Mouse (Mus musculus): Measurements from ENCODE around the gene Utrn. TPM values are rescaled to one million over a fixed set of nuclear protein-coding genes. Genes with fewer than 3 reads are reported as not detected.

Gene Utrn
- total RNA-seq, 2 experiments from 2014 or later = 41.5 to 42.8 TPM

GRCm38 (mm10) chr10:12812680-12813079 lies 56.5 kb downstream of the Utrn start:
- DNase-seq (ENCODE audit: extremely low spot score in 1 of 2, low spot score in 2 of 2) = no peak
- intact Hi-C loops (cut with DNase I) = no loop called here

- intact Hi-C loops (cut with DNase I) = no loop called here
- no peak for DNase-seq (ENCODE audit: extremely low spot score in 1 of 2, low spot score in 2 of 2)
These were observed 58.3 kb downstream of the Utrn start for GRCm38 (mm10) chr10:12810816-12811215.

GRCm38 (mm10) chr10:12809702-12810101 lies 59.5 kb downstream of the Utrn start:
- intact Hi-C loops (cut with DNase I) = no loop called here

GRCm38 (mm10) chr10:12808467-12808866 lies 60.7 kb downstream of the Utrn start:
- no peak for DNase-seq (ENCODE audit: extremely low spot score in 1 of 2, low spot score in 2 of 2)
- intact Hi-C loops (cut with DNase I) = no loop called here

More at GRCm38 (mm10) chr10:12809702-12810101, 59.5 kb downstream of the Utrn start:
- DNase-seq (ENCODE audit: extremely low spot score in 1 of 2, low spot score in 2 of 2) = no peak

- intact Hi-C loops (cut with DNase I) = no loop called here
- no peak for DNase-seq (ENCODE audit: extremely low spot score in 1 of 2, low spot score in 2 of 2)
These were observed 61.5 kb downstream of the Utrn start for GRCm38 (mm10) chr10:12807706-12808105.

GRCm38 (mm10) chr10:12805826-12806225 lies 63.3 kb downstream of the Utrn start:
- no peak for DNase-seq (ENCODE audit: extremely low spot score in 1 of 2, low spot score in 2 of 2)
- intact Hi-C loops (cut with DNase I) = no loop called here

GRCm38 (mm10) chr10:12803939-12804338 lies 65.2 kb downstream of the Utrn start:
- intact Hi-C loops (cut with DNase I) = no loop called here
- no peak for DNase-seq (ENCODE audit: extremely low spot score in 1 of 2, low spot score in 2 of 2)

- no peak for DNase-seq (ENCODE audit: extremely low spot score in 1 of 2, low spot score in 2 of 2)
- intact Hi-C loops (cut with DNase I) = no loop called here
These were observed 69.7 kb downstream of the Utrn start for GRCm38 (mm10) chr10:12799416-12799815.

- DNase-seq (ENCODE audit: extremely low spot score in 1 of 2, low spot score in 2 of 2) = no peak
- intact Hi-C loops (cut with DNase I) = no loop called here
These were observed 70.9 kb downstream of the Utrn start for GRCm38 (mm10) chr10:12798248-12798647.

GRCm38 (mm10) chr10:12796510-12796840 lies 72.7 kb downstream of the Utrn start:
- intact Hi-C loops (cut with DNase I) = no loop called here
- no peak for DNase-seq (ENCODE audit: extremely low spot score in 1 of 2, low spot score in 2 of 2)

- no peak for DNase-seq (ENCODE audit: extremely low spot score in 1 of 2, low spot score in 2 of 2)
- intact Hi-C loops (cut with DNase I) = no loop called here
These were observed 73.2 kb downstream of the Utrn start for GRCm38 (mm10) chr10:12795796-12796509.

- peak in 1 of 2 experiments; percentile 44 for DNase-seq (ENCODE audit: extremely low spot score in 1 of 2, low spot score in 2 of 2)
- intact Hi-C loops (cut with DNase I) = no loop called here
These were observed 77.1 kb downstream of the Utrn start for GRCm38 (mm10) chr10:12792049-12792448.

- DNase-seq (ENCODE audit: extremely low spot score in 1 of 2, low spot score in 2 of 2) = no peak
- intact Hi-C loops (cut with DNase I) = no loop called here
These were observed 78.3 kb downstream of the Utrn start for GRCm38 (mm10) chr10:12790881-12791280.

GRCm38 (mm10) chr10:12788529-12788928 lies 80.6 kb downstream of the Utrn start:
- intact Hi-C loops (cut with DNase I) = no loop called here
- DNase-seq (ENCODE audit: extremely low spot score in 1 of 2, low spot score in 2 of 2) = no peak

- intact Hi-C loops (cut with DNase I) = no loop called here
- no peak for DNase-seq (ENCODE audit: extremely low spot score in 1 of 2, low spot score in 2 of 2)
These were observed 81.2 kb downstream of the Utrn start for GRCm38 (mm10) chr10:12787965-12788364.

- intact Hi-C loops (cut with DNase I) = no loop called here
- DNase-seq (ENCODE audit: extremely low spot score in 1 of 2, low spot score in 2 of 2) = no peak
These were observed 83.9 kb downstream of the Utrn start for GRCm38 (mm10) chr10:12785299-12785698.

GRCm38 (mm10) chr10:12781381-12781907 lies 87.7 kb downstream of the Utrn start:
- intact Hi-C loops (cut with DNase I) = no loop called here
- no peak for DNase-seq (ENCODE audit: extremely low spot score in 1 of 2, low spot score in 2 of 2)

- DNase-seq (ENCODE audit: extremely low spot score in 1 of 2, low spot score in 2 of 2) = no peak
- intact Hi-C loops (cut with DNase I) = no loop called here
These were observed 96.0 kb downstream of the Utrn start for GRCm38 (mm10) chr10:12773178-12773577.

- DNase-seq (ENCODE audit: extremely low spot score in 1 of 2, low spot score in 2 of 2) = no peak
- intact Hi-C loops (cut with DNase I) = no loop called here
These were observed 97.7 kb downstream of the Utrn start for GRCm38 (mm10) chr10:12771511-12771910.

- DNase-seq (ENCODE audit: extremely low spot score in 1 of 2, low spot score in 2 of 2) = peak in 1 of 2 experiments; percentile 39
- intact Hi-C loops (cut with DNase I) = no loop called here
These were observed 106.5 kb downstream of the Utrn start for GRCm38 (mm10) chr10:12762668-12763067.

- intact Hi-C loops (cut with DNase I) = no loop called here
- no peak for DNase-seq (ENCODE audit: extremely low spot score in 1 of 2, low spot score in 2 of 2)
These were observed 110.5 kb downstream of the Utrn start for GRCm38 (mm10) chr10:12758702-12758988.
